Mouse (Mus musculus): ENCODE results near the gene Ablim1.

DNA sequence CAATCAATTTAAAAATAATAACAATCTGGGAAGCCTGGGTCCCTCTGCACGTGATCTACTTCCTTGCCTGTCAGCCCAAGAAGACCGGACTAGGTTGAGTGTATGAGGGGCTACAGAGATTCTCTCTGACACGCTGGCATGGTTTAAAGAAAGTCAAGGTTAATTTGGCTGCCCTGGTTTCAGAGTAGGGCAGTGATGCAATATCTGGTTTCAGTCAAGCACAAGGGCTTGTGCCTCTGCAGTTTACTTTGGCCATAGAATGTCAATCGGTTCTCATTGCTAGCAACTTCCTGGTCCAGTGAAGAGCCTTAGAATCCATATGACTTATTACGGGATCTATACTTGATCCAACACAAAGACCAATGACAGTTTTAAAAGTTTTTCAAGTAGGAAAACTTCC lies 140.2 kb downstream of the Ablim1 start:
- TF ChIP-seq CTCF (IDR thresholded peaks at IDR 0.05; ENCODE audit: low read depth, low read length) (no peak), POLR2A (IDR thresholded peaks at IDR 0.05; ENCODE audit: extremely low read depth, insufficient read depth, low read length) (no peak)

Measured in liver, adult 2 months (tissue).